Mouse (Mus musculus) forebrain, embryonic 16.5 days (tissue): ENCODE measurements around the gene Pabpc6. TPM values are rescaled to one million over a fixed set of nuclear protein-coding genes. Genes with fewer than 3 reads are reported as not detected.

Experiments
- ATAC-seq: fragments of 200-750 bp; cut with Nextera tagmentation; 2 replicates; pipeline ENCODE4 v1.8.0; 2017; ENCODE audit warnings: mild to moderate bottlenecking, moderate library complexity
- H3K27ac ChIP-seq: fragments of 300-500 bp; sonication (generic); 2 replicates; pipeline ENCODE4 v1.5.1; 2014; ENCODE audit warnings: low read length, control low read depth
- H3K27me3 ChIP-seq: fragments of 300-500 bp; sonication (generic); replicated peaks from 2 replicates; pipeline ENCODE4 v1.6.1; 2014; ENCODE audit warnings: low read length; ENCODE audit not compliant: control insufficient read depth, insufficient read depth
- H3K36me3 ChIP-seq: fragments of 300-500 bp; sonication (generic); 2 replicates; pipeline ENCODE4 v1.6.1; 2014; ENCODE audit not compliant: control insufficient read depth, insufficient read depth
- H3K4me1 ChIP-seq: fragments of 300-500 bp; sonication (generic); replicated peaks from 2 replicates; pipeline ENCODE4 v1.6.1; 2014; ENCODE audit warnings: low read length; ENCODE audit not compliant: control insufficient read depth, insufficient read depth
- H3K4me2 ChIP-seq: fragments of 300-500 bp; sonication (generic); 2 replicates; pipeline ENCODE4 v1.6.1; 2014; ENCODE audit warnings: mild to moderate bottlenecking, low read length, control low read depth
- H3K4me3 ChIP-seq: fragments of 300-500 bp; sonication (generic); replicated peaks from 2 replicates; pipeline ENCODE4 v1.5.1; 2014; ENCODE audit warnings: mild to moderate bottlenecking, low read length, control low read depth
- H3K9ac ChIP-seq: fragments of 300-500 bp; sonication (generic); replicated peaks from 2 replicates; pipeline ENCODE4 v1.6.1; 2014; ENCODE audit warnings: low read depth, low read length, control low read depth
- H3K9me3 ChIP-seq: fragments of 300-500 bp; sonication (generic); 2 replicates; pipeline ENCODE4 v1.6.1; 2016; ENCODE audit warnings: low read length; ENCODE audit not compliant: control insufficient read depth
- WGBS: fragments of 180-500 bp; shearing (Covaris S2); extraction: QIAGEN DNeasy Blood & Tissue Kit; methylation state at CpG from one replicate; pipeline ENCODE4 v1.1.7; 2014; 5-methylcytosine and 5-hydroxymethylcytosine counted together
- polyA plus RNA-seq: library from polyadenylated mRNA; unstranded; fragments of >200 nt; fragmentation: Nextera tagmentation; extraction: Ambion mirVana; gene quantifications from 2 replicates; pipeline ENCODE4 v1.2.1, GENCODE M21; 2015

Pabpc6 gene
- not detected in 2 replicates for polyA plus RNA-seq

DNA sequence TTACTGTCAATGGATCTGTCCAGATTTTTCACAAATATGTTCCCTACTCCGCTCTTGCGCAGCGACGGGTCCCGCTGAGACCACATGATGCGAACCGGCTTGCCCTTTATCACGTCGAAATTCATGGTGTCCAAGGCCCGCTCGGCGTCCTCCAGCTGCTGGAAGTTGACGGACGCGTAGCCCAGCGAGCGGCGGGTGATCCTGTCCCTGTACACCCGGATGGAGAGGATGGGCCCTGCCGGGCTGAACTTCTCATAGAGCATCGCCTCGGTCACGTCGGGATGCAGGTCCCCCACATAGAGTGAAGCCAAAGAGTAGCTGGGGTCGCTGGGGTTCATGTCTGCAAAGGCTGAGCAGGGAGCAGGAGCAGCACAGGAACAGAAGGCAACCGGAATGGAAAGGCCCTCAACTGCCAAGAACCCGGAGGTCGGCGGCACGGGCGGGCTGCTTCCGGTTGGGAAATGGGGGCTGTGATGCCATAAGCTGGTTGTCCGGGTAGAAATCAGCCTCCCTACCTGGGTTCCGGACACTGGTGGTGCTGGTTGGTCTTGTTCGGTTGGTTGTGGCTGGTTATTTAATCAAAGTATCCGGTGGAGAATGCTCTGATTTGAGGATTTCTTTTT lies at the start of gene Pabpc6:
Pabpc6 (minus strand) TSS at position 435 of the 623 bp plus-strand sequence.
- H3K9ac ChIP-seq: no peak within 1 kb of the TSS
- no peak within 1 kb of the TSS for H3K4me3 ChIP-seq
- H3K36me3 ChIP-seq: no peaks in the 10 kb centered on the region
- no peak for ATAC-seq
- no peaks in the 10 kb centered on the region for H3K27me3 ChIP-seq
- WGBS: 96% methylated on average over 36 of the region's 36 CpGs
- H3K4me1 ChIP-seq: no peaks in the 10 kb centered on the region
- H3K4me2 ChIP-seq: no peak within 1 kb of the TSS
- H3K9me3 ChIP-seq: peaks cover 7% of the 10 kb centered on the region
- no peak within 1 kb of the TSS for H3K27ac ChIP-seq

DNA sequence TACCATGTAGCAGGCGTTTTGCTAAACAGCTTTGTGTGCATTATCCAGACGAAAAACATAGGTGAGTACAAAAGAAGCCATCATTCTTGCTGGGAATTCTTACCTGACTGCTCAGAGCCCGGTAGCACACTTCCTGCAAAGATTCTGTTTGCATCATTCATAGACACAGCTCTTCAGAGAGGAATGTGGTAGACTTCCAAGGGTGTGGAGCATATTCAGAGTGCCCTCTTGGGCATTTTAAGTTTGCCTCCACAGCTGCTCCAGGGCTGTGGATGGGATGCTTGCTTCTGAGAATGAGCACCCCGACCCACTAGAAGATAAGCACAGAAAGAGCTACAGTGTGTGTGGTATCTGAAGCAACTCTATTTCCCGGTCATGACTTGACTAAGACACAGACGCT lies 41.4 kb upstream of the Pabpc6 start:
- ATAC-seq: no peak
- Histone ChIP-seq H3K4me2 (no peak overlapping the region), H3K27ac (no peak overlapping the region), H3K9me3 (no peaks in the 10 kb centered on the region), H3K4me1 (no peaks in the 10 kb centered on the region), H3K36me3 (no peaks in the 10 kb centered on the region), H3K9ac (no peak overlapping the region), H3K4me3 (no peak overlapping the region), H3K27me3 (no peaks in the 10 kb centered on the region)
- WGBS: 87% methylated on average over 6 of the region's 6 CpGs

DNA sequence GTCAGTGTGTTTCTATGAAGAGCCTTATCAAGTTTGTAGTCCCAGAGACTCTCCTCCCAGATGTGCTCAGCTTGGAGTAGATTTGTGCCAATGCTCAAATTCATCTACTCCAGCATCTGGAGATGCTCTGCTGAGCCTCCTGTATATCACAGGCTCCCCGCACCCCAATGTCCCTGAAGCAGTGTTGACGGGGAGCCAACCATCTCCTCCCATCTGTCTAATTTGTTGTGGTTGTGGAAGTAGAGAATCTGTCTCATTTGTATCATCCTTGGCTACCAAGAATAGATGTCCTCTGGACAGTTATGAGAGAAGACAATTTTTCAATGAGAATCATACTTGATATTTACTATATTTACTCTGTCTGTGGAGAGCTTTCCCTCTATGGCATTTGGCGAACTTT lies 39.4 kb upstream of the Pabpc6 start:
- H3K4me2 ChIP-seq: no peak overlapping the region
- no peak overlapping the region for H3K27ac ChIP-seq
- no peak for ATAC-seq
- no peak overlapping the region for H3K4me3 ChIP-seq
- 89% methylated on average over 3 of the region's 3 CpGs for WGBS
- no peak overlapping the region for H3K9ac ChIP-seq
- no peaks in the 10 kb centered on the region for H3K36me3 ChIP-seq
- no peaks in the 10 kb centered on the region for H3K4me1 ChIP-seq
- no peaks in the 10 kb centered on the region for H3K27me3 ChIP-seq
- H3K9me3 ChIP-seq: no peaks in the 10 kb centered on the region

DNA sequence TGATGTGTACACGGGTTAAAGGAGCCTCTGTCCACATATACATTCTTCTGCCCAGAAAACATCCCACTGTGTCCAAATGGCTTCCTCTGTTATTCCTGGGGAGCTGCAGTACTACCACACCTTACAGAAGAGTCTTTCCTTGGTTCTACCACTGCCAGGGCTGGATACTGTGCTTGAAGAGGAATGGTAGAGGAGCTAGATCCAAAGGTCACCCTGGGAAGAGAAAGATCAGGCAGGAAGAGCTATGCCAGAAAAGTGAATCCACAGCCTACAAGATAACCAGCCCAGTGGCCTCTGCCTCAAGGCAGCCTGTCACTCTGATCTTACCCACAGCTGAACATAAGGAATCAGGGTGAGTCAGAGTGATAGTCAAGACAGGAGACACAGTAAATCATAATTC lies 37.8 kb upstream of the Pabpc6 start:
- no peaks in the 10 kb centered on the region for H3K36me3 ChIP-seq
- no peak overlapping the region for H3K27ac ChIP-seq
- H3K9me3 ChIP-seq: no peaks in the 10 kb centered on the region
- H3K9ac ChIP-seq: no peak overlapping the region
- H3K4me2 ChIP-seq: no peak overlapping the region
- no peaks in the 10 kb centered on the region for H3K27me3 ChIP-seq
- no peak for ATAC-seq
- no peaks in the 10 kb centered on the region for H3K4me1 ChIP-seq
- H3K4me3 ChIP-seq: no peak overlapping the region
- 68% methylated on average over 1 of the region's 1 CpGs for WGBS

- no peak overlapping the region for H3K9ac ChIP-seq
- peaks cover 4% of the 10 kb centered on the region; the same call in 1 of the 2 replicates for H3K9me3 ChIP-seq
- H3K27ac ChIP-seq: no peak overlapping the region
- 0 out of 2 replicates have a peak, but pooled peaks cover 3% of the 10 kb centered on the region for H3K4me1 ChIP-seq
- no peaks in the 10 kb centered on the region for H3K36me3 ChIP-seq
- no peak overlapping the region for H3K4me2 ChIP-seq
- no peak overlapping the region for H3K4me3 ChIP-seq
- no peaks in the 10 kb centered on the region for H3K27me3 ChIP-seq
- 21% methylated on average over 7 of the region's 7 CpGs for whole genome bisulfite sequencing
- peak; percentile 69 for ATAC-seq
Observed at GRCm38 (mm10) chr17:9697763-9698162, 28.2 kb upstream of the Pabpc6 start.

- 76% methylated on average over 4 of the region's 4 CpGs for WGBS
- Histone ChIP-seq H3K36me3 (no peaks in the 10 kb centered on the region), H3K4me2 (no peak overlapping the region), H3K27ac (no peak overlapping the region), H3K9ac (no peak overlapping the region), H3K4me1 (no peaks in the 10 kb centered on the region), H3K9me3 (no peaks in the 10 kb centered on the region), H3K4me3 (no peak overlapping the region), H3K27me3 (no peaks in the 10 kb centered on the region)
- ATAC-seq: no peak
Observed at GRCm38 (mm10) chr17:9691251-9691650, 21.7 kb upstream of the Pabpc6 start.

DNA sequence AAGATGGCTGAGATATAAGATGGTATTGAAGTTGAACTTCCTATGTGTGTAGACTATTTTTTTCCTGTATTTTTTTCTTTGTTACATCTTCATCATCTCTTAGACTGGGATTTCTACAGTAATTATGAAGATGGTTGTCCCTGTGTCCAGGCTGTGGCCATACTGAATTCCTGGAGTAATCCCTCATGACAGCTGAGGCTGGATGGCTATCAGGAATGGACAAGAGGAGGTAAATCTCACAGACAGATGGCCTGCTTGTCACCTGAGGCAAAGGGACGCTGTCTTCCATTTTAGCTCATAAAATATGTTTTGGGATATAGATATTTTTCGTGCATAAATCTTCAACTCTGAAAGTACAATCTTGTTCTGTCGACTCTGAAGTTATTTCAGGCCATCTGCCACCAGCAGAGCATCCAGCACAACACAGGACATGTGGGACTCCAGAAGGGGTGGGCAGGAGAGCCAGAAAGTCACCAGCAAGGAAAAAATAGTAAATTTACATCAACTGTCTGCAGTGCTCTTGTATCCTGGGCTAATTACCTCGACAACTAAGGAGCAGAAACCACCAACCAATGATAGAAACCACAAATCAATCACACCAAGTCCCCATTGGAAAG lies 14.1 kb upstream of the Pabpc6 start:
- H3K4me3 ChIP-seq: no peak overlapping the region
- 70% methylated on average over 4 of the region's 4 CpGs for WGBS
- no peaks in the 10 kb centered on the region for H3K36me3 ChIP-seq
- H3K27me3 ChIP-seq: no peaks in the 10 kb centered on the region
- H3K27ac ChIP-seq: no peak overlapping the region
- ATAC-seq: no peak
- H3K4me2 ChIP-seq: no peak overlapping the region
- H3K4me1 ChIP-seq: peaks cover 7% of the 10 kb centered on the region
- no peak overlapping the region for H3K9ac ChIP-seq
- H3K9me3 ChIP-seq: no peaks in the 10 kb centered on the region

DNA sequence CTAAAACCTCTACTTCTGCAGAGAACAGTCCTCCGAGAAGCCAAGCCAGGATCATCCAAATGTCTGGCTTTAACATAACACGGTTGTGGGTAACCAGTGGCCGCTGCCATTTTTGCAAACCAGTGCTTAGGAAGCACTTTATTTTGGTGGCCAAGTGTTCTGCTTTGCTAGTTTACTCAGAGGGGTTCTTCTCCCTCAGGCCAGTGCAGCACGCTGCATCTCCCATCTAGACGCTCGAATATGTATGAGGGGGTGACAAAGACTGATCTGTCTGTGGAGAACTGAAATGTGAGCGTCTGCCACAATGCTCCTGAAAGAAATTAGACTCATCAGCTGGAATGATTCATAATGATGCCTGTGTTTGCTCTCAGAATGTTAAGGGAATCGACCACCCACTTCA lies 11.2 kb upstream of the Pabpc6 start:
- WGBS: 43% methylated on average over 8 of the region's 8 CpGs
- H3K4me2 ChIP-seq: no peak overlapping the region
- H3K9ac ChIP-seq: no peak overlapping the region
- no peaks in the 10 kb centered on the region for H3K27me3 ChIP-seq
- H3K27ac ChIP-seq: peak overlapping the region; percentile 60
- H3K4me3 ChIP-seq: no peak overlapping the region
- H3K9me3 ChIP-seq: no peaks in the 10 kb centered on the region
- no peaks in the 10 kb centered on the region for H3K36me3 ChIP-seq
- ATAC-seq: peak; percentile 59
- peaks cover 7% of the 10 kb centered on the region for H3K4me1 ChIP-seq

- Histone ChIP-seq H3K4me1 (peaks cover 3% of the 10 kb centered on the region; the same call in 1 of the 2 replicates), H3K27me3 (no peaks in the 10 kb centered on the region), H3K4me2 (no peak overlapping the region), H3K36me3 (no peaks in the 10 kb centered on the region), H3K9me3 (no peaks in the 10 kb centered on the region), H3K9ac (no peak overlapping the region), H3K27ac (peak overlapping the region; percentile 54; the same call in 1 of the 2 replicates), H3K4me3 (no peak overlapping the region)
- WGBS: 46% methylated on average over 6 of the region's 6 CpGs
- ATAC-seq: peak; percentile 85
Observed at GRCm38 (mm10) chr17:9675175-9675789, 5.8 kb upstream of the Pabpc6 start.
